Mouse (Mus musculus) urinary bladder, postnatal 25 days (tissue): ENCODE results near the gene Gm10277.

Experiments
- DNase-seq: peaks from one replicate; pipeline ENCODE4 v3.0.0; 2022; ENCODE audit warnings: low spot score

Gm10277 gene

GRCm38 (mm10) chr11:77787707-77788106, at the start of gene Gm10277:
TSS of gene Gm10277 (minus strand) at chr11:77787747.
- DNase-seq: no peak

GRCm38 (mm10) chr11:77836751-77837150, 49.2 kb upstream of the Gm10277 start:
- DNase-seq: no peak

DNA sequence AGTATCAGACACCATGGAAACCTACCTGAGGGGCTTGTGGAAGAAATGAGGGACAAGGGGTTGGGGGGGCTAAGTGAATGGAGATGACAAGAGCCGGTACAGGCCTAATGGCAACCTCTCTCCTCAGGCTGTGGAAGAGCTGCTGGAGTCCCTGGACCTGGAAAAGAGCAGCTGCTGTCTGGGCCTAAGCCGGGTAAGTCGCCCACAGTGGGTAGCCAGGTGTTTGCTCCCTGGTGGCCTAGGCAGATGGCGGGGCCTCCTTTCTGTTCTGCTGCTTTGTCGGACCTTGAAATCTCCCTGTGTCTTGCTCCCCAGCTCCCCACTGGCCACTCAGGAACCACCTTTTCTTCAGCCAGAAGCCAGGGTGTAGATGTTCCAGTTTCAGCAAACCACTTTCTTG, 48.7 kb upstream of the Gm10277 start:
- no peak for DNase-seq

DNA sequence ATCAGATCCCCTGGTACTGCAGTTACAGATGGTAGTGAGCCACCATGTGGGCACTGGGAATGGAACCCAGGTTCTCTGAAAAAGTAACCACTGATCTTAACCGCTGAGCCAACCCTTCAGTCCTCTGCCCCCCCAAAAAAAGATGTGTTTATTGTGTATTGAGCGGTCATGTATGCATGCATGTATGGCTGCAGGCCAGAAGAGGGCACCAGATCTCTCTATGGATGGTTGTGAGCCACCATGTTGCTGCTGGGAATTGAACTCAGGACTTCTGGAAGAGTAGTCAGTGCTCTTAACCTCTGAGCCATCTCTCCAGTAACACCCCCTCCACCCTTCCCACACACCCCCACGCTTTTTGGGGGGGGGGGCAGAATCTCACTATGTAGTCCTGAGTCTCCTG, 47.6 kb upstream of the Gm10277 start:
- no peak for DNase-seq

DNA sequence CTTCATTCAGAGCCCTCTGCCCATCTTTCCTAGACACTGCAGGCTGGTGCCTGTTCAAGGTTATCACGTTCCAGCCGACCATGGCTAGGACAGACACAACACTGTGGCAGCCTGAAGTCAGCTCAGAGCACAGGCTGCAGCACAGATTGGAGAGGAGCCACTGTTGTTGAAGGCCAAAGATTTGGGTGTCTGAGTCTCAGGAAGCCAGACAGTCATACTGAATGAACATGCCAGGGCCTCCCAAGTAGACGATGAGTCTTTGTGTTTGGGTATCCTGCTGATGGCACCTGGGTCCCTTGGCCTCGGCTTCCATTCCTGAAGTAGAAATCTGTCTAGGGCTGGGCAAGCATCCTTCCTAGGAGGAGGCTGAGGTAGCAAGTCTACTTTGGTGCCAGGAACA, 45.0 kb upstream of the Gm10277 start:
- DNase-seq: no peak

DNA sequence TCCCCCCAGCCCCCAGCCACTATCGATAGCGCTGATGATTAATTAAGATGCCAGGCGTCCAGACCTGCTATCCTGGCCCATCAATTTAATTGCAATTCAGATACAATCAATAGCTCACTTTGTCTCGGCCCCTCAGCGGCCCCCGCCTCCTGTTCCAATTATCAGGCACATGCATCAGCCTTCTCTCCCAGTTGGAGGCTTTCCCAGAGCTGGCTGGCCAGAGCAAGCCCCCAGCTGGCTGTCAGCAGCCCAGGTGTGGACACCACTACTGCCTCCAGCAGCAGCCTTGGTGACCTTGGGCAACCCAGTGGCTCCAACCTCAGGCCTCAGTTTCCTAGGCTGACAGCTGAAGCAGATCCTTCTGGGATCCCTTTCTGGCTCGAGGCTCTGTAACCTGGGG, 43.3 kb upstream of the Gm10277 start:
- no peak for DNase-seq

DNA sequence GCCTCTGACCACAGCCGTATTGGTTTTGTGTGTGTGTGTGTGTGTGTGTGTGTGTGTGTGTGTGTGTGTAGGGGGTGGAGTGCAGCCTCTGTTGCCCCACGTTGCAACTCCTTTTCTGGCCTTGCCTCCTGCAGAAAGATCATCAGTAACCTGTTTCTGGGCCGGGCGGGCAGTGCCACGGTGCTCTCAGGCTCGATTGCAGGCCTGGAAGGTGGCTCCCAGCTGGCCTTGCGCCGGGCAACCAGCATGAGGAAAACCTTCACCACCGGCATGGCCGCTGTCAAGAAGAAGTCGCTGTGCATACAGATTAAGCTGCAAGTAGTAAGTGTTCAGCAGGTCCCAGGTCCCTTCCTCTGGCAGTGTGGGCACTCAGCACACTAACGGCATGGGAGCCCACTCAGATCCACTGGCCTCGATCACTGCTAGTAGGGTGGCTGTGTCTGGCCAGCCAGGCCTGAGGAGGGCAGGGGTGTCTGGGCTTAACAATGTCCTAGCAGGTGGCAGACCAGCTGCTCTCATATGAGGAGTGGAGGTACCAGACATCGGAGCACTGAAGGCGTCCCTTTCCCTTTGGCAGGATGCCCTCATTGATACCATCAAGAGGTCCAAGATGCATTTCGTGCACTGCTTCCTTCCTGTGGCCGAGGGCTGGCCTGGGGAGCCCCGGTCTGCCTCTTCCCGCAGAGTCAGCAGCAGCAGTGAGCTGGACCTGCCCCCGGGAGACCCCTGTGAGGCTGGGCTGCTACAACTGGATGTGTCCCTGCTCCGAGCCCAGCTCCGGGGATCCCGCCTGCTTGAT, 41.7 kb upstream of the Gm10277 start:
- no peak for DNase-seq

- no peak for DNase-seq
Observed at GRCm38 (mm10) chr11:77828163-77828562, 40.6 kb upstream of the Gm10277 start.

GRCm38 (mm10) chr11:77827241-77827995, 39.9 kb upstream of the Gm10277 start:
- peak; percentile 70 for DNase-seq

- no peak for DNase-seq
Observed at GRCm38 (mm10) chr11:77826311-77826710, 38.8 kb upstream of the Gm10277 start.

DNA sequence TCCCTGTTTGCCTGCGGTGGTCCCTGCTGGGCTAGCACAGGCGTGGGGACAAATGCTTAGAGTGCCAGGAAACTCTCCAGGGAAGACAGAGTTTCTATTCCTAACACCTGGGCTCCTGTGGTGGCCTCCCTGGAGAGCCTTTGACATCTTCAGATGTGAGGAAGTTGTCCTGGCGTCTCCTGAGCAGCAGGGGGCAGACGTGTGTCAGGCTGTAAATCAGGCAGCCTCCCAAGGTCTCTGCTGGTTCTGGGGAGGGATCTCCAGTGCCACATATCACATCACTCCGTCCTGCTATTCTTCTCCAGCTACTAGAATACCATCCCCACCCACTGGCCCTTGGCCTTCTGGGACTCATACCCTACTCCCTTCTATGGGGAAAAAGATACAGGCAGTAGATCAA, 38.3 kb upstream of the Gm10277 start:
- peak; percentile 58 for DNase-seq

- DNase-seq: peak; percentile 62
Observed at GRCm38 (mm10) chr11:77822781-77823180, 35.2 kb upstream of the Gm10277 start.

- DNase-seq: peak; percentile 60
Observed at GRCm38 (mm10) chr11:77821648-77822047, 34.1 kb upstream of the Gm10277 start.

DNA sequence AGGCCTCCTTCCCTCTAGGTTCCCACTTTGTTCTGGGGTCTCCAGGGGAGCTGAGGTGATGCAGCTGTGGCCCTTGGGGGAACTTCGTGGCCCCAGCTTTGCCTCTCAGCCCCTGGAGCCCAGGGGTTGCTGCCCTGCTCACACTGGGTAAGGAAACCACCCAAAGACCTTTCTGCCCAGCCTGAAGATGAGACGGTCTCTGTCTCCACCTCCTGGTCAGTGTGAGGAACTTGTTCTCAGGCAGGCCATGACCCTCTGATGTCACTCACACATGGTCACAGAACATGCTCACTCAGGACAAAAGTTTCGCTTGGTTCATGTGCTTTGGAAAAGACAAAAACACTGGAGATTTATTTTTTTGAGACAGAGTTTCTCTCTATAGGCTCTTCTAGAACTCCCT, 28.5 kb upstream of the Gm10277 start:
- DNase-seq: peak; percentile 41

DNA sequence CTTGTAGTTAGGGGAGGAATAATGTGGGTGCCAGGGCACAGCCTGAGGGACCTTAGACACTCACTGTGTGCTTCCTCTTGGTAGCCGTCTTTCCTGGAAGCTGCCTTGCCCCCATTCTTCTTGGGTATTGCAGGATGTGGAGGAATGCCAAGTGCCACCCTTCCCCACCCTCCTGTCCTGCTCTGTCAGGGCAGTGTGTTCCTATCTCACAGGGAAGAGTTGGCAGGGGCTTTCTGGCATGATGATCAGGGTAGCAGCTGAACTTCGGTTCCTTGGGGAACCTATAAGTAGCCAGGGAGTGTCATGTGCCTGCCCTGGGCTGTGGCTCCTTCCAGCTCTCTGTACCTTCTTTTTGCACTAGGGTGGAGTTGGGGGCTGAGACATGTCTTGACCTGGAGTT, 26.4 kb upstream of the Gm10277 start:
- no peak for DNase-seq

- no peak for DNase-seq
Observed at GRCm38 (mm10) chr11:77810018-77810417, 22.5 kb upstream of the Gm10277 start.

DNA sequence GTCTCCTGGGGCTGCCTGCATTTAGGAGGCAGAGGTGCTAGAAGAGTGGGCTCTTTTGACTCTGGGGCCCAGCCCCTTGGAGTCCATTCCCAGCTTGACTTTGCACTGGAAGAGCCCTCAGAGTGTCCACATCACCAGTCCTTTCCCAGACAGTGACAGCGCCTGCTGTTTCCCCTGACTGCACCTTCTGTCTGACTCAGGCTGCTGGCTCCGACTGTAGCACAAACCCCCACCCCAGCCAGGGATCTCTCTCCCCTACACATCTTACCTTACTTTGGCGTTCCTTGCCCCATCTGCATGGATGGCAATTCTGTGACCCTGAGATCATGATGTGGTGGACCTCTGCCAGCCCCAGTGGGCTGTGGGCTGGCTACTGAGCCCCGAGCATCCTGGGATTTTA, 21.7 kb upstream of the Gm10277 start:
- no peak for DNase-seq

GRCm38 (mm10) chr11:77808051-77808465, 20.5 kb upstream of the Gm10277 start:
- no peak for DNase-seq

DNA sequence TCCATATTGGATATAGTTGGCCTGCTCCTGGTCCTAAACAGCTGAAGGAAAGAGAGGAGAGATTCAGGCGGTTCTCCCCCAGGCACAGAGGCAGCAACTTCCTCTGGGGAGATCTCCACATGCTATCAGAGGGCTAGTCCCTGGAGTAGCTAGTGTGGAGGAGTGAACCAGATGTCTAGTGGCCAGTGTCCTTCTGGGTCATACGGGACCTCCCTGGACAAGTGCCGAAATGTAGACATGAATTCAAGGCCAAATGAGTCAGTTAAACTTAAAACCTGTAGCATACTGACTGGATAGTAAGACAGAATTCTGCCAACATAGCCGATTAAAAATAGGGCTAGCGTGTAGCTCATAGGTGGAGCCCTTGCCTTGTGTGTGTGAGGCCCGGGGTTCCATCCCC, 19.3 kb upstream of the Gm10277 start:
- no peak for DNase-seq

GRCm38 (mm10) chr11:77806218-77806617, 18.7 kb upstream of the Gm10277 start:
- no peak for DNase-seq

DNA sequence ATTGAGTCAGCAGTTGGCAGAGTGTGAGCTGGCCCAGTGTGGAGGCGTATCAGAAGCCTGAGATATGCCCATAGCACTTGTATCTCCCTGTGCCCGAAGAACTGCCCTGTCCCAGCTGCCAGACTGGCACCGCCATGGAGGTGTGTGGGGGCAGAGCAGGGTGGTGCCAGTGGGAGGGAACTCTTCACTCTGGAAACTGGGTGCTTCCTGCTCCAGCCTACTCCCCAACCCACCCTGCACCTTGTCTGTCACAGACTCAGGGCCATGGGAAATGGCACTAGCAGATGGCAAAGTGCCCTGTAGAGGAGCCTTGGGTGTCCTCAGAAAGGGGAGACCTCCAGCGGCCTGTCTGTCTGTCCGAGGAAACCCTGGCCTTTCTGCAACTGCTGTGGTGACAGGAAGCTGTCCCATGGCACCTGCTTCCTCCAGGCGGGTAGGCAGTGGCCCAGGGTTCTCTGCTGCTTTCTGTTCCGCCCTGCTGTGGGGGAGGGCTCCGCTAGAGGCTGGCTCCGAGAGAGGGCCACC, 14.9 kb upstream of the Gm10277 start:
- no peak for DNase-seq

GRCm38 (mm10) chr11:77800869-77801701, 13.5 kb upstream of the Gm10277 start:
- peak; percentile 40 for DNase-seq
